Mouse (Mus musculus) testis, adult 2 months (tissue): Measurements from ENCODE around the gene Ktn1. TPM values are rescaled to one million over a fixed set of nuclear protein-coding genes. Genes with fewer than 3 reads are reported as not detected.

Experiments
- H3K27ac ChIP-seq: fragments of 200-500 bp; 2 replicates; pipeline ENCODE4 v1.5.1; 2012; ENCODE audit warnings: low read depth, low read length; ENCODE audit not compliant: control insufficient read depth, insufficient read depth
- H3K27me3 ChIP-seq: fragments of 200-500 bp; 2 replicates; pipeline ENCODE4 v1.6.1; 2012; ENCODE audit warnings: mild to moderate bottlenecking, low read length, moderate library complexity; ENCODE audit not compliant: control insufficient read depth, insufficient read depth
- H3K36me3 ChIP-seq: fragments of 200-500 bp; 2 replicates; pipeline ENCODE4 v1.6.1; 2012; ENCODE audit warnings: mild to moderate bottlenecking, low read length; ENCODE audit not compliant: control insufficient read depth, insufficient read depth
- H3K4me1 ChIP-seq: fragments of 200-500 bp; 2 replicates; pipeline ENCODE4 v1.6.1; 2012; ENCODE audit warnings: low read length; ENCODE audit not compliant: control insufficient read depth, insufficient read depth
- H3K4me3 ChIP-seq: fragments of 200-500 bp; 2 replicates; pipeline ENCODE4 v1.5.1; 2012; ENCODE audit warnings: low read depth, mild to moderate bottlenecking, low read length, moderate library complexity, mixed read lengths; ENCODE audit not compliant: control insufficient read depth
- CTCF ChIP-seq: fragments of 200-500 bp; IDR thresholded peaks from 2 replicates; pipeline ENCODE4 v1.5.1; 2012; ENCODE audit warnings: low read depth, mild to moderate bottlenecking, inconsistent platforms, low read length, moderate library complexity; ENCODE audit not compliant: control insufficient read depth, insufficient read depth, insufficient replicate concordance
- POLR2A ChIP-seq: fragments of 200-500 bp; IDR thresholded peaks from 2 replicates; pipeline ENCODE4 v1.6.1; 2012; ENCODE audit warnings: low read depth, mild to moderate bottlenecking, inconsistent platforms, low read length, moderate library complexity; ENCODE audit not compliant: control insufficient read depth
- polyA plus RNA-seq: library from polyadenylated mRNA; depleted of rRNA; stranded (reverse); fragments of >200 nt; gene quantifications from 2 replicates; pipeline ENCODE4 v1.2.3, GENCODE M21; 2012

Ktn1 gene
- polyA plus RNA-seq, 1 experiment = 1.2 TPM

DNA sequence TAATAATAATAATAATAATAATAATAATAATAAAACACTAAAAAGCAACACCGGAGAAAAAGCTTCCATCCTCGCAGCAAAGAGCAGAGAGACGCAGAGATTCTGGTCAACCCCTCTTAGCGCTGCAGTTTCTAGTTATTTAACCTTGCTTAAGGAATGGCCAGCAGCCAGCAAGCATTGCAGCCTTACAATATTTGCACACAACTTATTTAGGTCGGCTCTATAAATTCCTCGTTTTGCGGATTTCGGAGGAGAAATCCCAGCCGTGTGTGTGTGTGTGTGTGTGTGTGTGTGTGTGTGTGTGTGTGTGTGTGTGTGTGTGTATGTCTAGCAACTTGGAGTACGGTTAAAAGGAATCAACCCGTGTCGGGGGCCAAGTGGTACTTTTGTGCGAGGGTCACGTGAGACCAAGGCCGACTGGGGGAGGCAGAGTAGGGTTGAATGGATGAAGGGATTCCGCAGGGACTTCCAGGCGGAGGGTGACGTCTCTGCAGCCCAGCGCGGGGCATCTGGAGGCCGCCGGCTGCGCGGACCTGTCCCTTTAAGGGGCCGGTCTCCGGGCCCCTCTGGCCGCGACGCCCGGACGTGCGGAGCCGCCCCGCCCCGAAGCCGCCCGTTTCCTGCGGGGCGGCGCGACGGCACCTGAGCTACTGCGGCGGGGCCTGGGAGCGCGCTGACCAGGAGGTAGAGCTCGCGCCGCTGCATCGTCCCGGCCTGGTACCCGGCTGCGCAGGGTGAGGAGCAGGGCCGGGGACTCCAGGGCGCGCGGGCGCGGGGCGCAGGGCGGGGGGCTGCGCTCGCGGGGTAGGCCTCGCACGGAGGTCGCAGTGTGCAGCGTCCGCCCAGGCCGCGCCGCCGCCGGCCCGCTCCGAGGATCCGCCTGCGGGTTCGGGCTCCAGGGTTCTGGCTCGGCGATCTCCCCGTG, 720 bp downstream of the Ktn1 start:
- no peak for TF ChIP-seq CTCF
- TF ChIP-seq POLR2A = no peak
- H3K4me1 ChIP-seq = peaks cover 12% of the 10 kb centered on the region
- H3K4me3 ChIP-seq = peak overlapping the region; percentile 76
- H3K36me3 ChIP-seq = no peaks in the 10 kb centered on the region
- H3K27me3 ChIP-seq = no peaks in the 10 kb centered on the region
- no peak overlapping the region for H3K27ac ChIP-seq

GRCm38 (mm10) chr14:47649631-47650337, 1.5 kb downstream of the Ktn1 start:
- TF ChIP-seq CTCF (no peak), POLR2A (0 out of 2 replicates have a peak, but pooled peaks have one; percentile 24)
- H3K36me3 ChIP-seq = no peaks in the 10 kb centered on the region
- no peak overlapping the region for H3K27ac ChIP-seq

DNA sequence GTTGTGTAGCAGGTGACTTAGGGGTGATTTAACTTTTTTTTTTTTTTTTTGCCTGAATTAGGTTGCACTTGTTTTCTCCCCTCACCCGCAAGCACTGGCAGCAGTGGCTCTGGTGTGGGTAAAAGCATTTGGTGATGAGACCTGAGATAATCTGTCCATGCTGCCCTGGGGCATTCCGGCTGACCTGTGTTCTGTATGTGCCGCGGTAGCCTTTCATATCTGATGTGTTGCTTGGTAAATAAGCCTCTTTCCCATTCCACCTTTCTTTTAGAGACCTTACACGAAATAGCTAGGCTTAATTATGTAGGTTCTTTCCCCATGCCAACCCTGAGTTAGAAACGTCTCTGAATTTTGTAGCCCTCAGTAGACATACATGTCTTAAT, 2.1 kb downstream of the Ktn1 start:
- H3K4me1 ChIP-seq = peaks cover 11% of the 10 kb centered on the region
- H3K27me3 ChIP-seq = no peaks in the 10 kb centered on the region
- H3K27ac ChIP-seq = no peak overlapping the region
- H3K36me3 ChIP-seq = no peaks in the 10 kb centered on the region
- TF ChIP-seq POLR2A = no peak
- no peak for TF ChIP-seq CTCF
- no peak overlapping the region for H3K4me3 ChIP-seq

More at GRCm38 (mm10) chr14:47649631-47650337, 1.5 kb downstream of the Ktn1 start:
- Histone ChIP-seq H3K4me3 (peak overlapping the region; percentile 76), H3K4me1 (peaks cover 12% of the 10 kb centered on the region), H3K27me3 (no peaks in the 10 kb centered on the region)

DNA sequence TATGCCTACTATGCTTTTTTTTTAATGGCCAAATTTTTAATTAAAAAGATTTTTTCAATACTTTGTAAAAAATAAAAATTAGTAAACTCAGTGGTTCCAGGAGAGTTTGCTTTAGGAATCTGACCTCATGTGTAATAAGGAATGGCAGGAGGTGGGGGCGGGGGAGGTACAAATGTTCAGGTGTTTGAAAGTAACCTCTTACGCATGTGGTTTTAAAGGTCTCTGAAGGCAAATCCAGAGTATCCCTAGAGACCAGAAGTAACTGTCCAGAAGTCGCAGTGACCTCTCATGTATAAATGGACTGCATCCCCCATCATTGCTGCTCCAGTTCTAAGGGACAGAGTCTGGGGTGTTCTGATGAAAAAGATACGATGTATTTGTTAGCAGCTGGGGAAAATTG, 3.0 kb downstream of the Ktn1 start:
- Histone ChIP-seq H3K4me3 (no peak overlapping the region), H3K36me3 (no peaks in the 10 kb centered on the region), H3K4me1 (peaks cover 9% of the 10 kb centered on the region), H3K27ac (no peak overlapping the region), H3K27me3 (no peaks in the 10 kb centered on the region)
- TF ChIP-seq CTCF (no peak), POLR2A (no peak)

- H3K27ac ChIP-seq = no peak overlapping the region
- H3K4me1 ChIP-seq = no peaks in the 10 kb centered on the region
- H3K4me3 ChIP-seq = no peak overlapping the region
- H3K36me3 ChIP-seq = no peaks in the 10 kb centered on the region
- H3K27me3 ChIP-seq = no peaks in the 10 kb centered on the region
- TF ChIP-seq CTCF = no peak
- no peak for TF ChIP-seq POLR2A
Measured at GRCm38 (mm10) chr14:47655444-47655843, 7.2 kb downstream of the Ktn1 start.

GRCm38 (mm10) chr14:47663844-47664469, 15.7 kb downstream of the Ktn1 start:
- no peaks in the 10 kb centered on the region for H3K36me3 ChIP-seq
- no peaks in the 10 kb centered on the region; the same call in 1 of the 2 replicates for H3K4me1 ChIP-seq
- no peak overlapping the region for H3K4me3 ChIP-seq
- no peak overlapping the region for H3K27ac ChIP-seq
- no peak for TF ChIP-seq POLR2A
- no peak for TF ChIP-seq CTCF
- no peaks in the 10 kb centered on the region for H3K27me3 ChIP-seq

GRCm38 (mm10) chr14:47664470-47664864, 16.2 kb downstream of the Ktn1 start:
- no peak overlapping the region for H3K4me3 ChIP-seq
- H3K27me3 ChIP-seq = no peaks in the 10 kb centered on the region
- no peaks in the 10 kb centered on the region; the same call in 1 of the 2 replicates for H3K4me1 ChIP-seq
- H3K27ac ChIP-seq = no peak overlapping the region
- H3K36me3 ChIP-seq = no peaks in the 10 kb centered on the region
- TF ChIP-seq CTCF = no peak
- no peak for TF ChIP-seq POLR2A
